Mouse (Mus musculus) liver, adult 2 months (tissue): ENCODE data around the gene Plxna4.

Source experiments
- CTCF ChIP-seq: fragments of 200-500 bp; IDR thresholded peaks from 2 replicates; pipeline ENCODE4 v1.5.1; 2011; ENCODE audit warnings: low read depth, low read length, control low read depth
- POLR2A ChIP-seq: fragments of 200-500 bp; IDR thresholded peaks from 2 replicates; pipeline ENCODE4 v1.6.1; 2011; ENCODE audit warnings: low read length, control low read depth; ENCODE audit not compliant: insufficient read depth; ENCODE audit errors: extremely low read depth

DNA sequence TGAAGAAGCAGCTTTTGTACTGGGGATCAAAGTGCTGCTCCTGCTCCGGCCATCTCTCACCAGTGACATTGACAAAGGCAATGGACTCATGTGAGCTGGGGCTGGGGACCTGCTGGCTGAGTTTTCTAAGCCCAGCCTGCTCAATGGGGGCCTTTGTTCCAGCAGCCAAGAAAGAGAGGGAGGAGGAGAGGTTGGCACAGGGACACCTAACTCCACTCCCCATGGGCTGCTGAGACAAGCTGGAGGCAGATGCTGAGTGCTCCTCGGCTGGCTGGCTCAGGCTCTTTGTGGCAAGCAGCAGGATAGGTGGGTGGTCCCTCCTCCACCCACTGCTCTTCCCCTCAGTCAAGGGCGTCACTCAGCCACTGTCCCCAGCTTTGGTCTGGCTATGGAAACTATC is 326.7 kb downstream of the Plxna4 start:
- TF ChIP-seq CTCF: no peak
- no peak for TF ChIP-seq POLR2A
